Mouse (Mus musculus): Measurements from ENCODE around the gene Sh3bp5l. TPM values are rescaled to one million over a fixed set of nuclear protein-coding genes. Genes with fewer than 3 reads are reported as not detected.

Gene Sh3bp5l
- polyA plus RNA-seq, 1 experiment from 2014 or later = 34.6 TPM

- H3K4me3 ChIP-seq = no peak overlapping the region
- no peaks in the 10 kb centered on the region for H3K4me1 ChIP-seq
- no peak overlapping the region for H3K4me2 ChIP-seq
- H3K27ac ChIP-seq = no peak overlapping the region
- H3K27me3 ChIP-seq = no peaks in the 10 kb centered on the region
- H3K36me3 ChIP-seq = no peaks in the 10 kb centered on the region
- WGBS = 92% methylated on average over 6 of the region's 6 CpGs
- ATAC-seq (ENCODE audit: insufficient number of reproducible peaks, insufficient read depth, low FRiP score, low TSS enrichment, low read depth) = no peak
- H3K9ac ChIP-seq = no peak overlapping the region
- H3K9me3 ChIP-seq = no peaks in the 10 kb centered on the region
Observed at GRCm38 (mm10) chr11:58382471-58382870, 51.9 kb downstream of the Sh3bp5l start.

Other genes starting within 250 kb of the Sh3bp5l start
- gene Gm12248, start 237.6 kb upstream of the Sh3bp5l start, polyA plus RNA-seq (2015; fragmentation: Nextera tagmentation; extraction: Ambion mirVana) = 0.29 TPM in 1 of 2 replicates, not detected in the other
- gene Cnot8, start 226.6 kb upstream of the Sh3bp5l start, polyA plus RNA-seq (2015; fragmentation: Nextera tagmentation; extraction: Ambion mirVana) = 100.0 and 104 TPM in 2 replicates
- 25.0 and 26.1 TPM in 2 replicates for gene Gemin5, start 162.2 kb upstream of the Sh3bp5l start, polyA plus RNA-seq (2015; fragmentation: Nextera tagmentation; extraction: Ambion mirVana)
- gene Mrpl22, start 159.1 kb upstream of the Sh3bp5l start, polyA plus RNA-seq (2015; fragmentation: Nextera tagmentation; extraction: Ambion mirVana) = 135 and 138 TPM in 2 replicates
- 3.1 and 3.4 TPM in 2 replicates for gene Igtp, start 131.2 kb upstream of the Sh3bp5l start, polyA plus RNA-seq (2015; fragmentation: Nextera tagmentation; extraction: Ambion mirVana)
- 1.5 and 1.8 TPM in 2 replicates for gene Irgm2, start 131.1 kb upstream of the Sh3bp5l start, polyA plus RNA-seq (2015; fragmentation: Nextera tagmentation; extraction: Ambion mirVana)
- not detected in 2 replicates for gene 4930438A08Rik, start 55.9 kb upstream of the Sh3bp5l start, polyA plus RNA-seq (2015; fragmentation: Nextera tagmentation; extraction: Ambion mirVana)
- gene Zfp692, start 23.7 kb upstream of the Sh3bp5l start, polyA plus RNA-seq (2015; fragmentation: Nextera tagmentation; extraction: Ambion mirVana) = 30.6 and 31.4 TPM in 2 replicates
- gene Zfp672, start 385 bp upstream of the Sh3bp5l start, polyA plus RNA-seq (2015; fragmentation: Nextera tagmentation; extraction: Ambion mirVana) = 41.2 and 41.9 TPM in 2 replicates
- gene Lypd8, start 48.3 kb downstream of the Sh3bp5l start, polyA plus RNA-seq (2015; fragmentation: Nextera tagmentation; extraction: Ambion mirVana) = 1.3 TPM in 1 of 2 replicates, not detected in the other
- gene 1810065E05Rik, start 90.4 kb downstream of the Sh3bp5l start, polyA plus RNA-seq (2015; fragmentation: Nextera tagmentation; extraction: Ambion mirVana) = not detected in 2 replicates
- gene Gm12253, start 101.8 kb downstream of the Sh3bp5l start, polyA plus RNA-seq (2015; fragmentation: Nextera tagmentation; extraction: Ambion mirVana) = not detected in 2 replicates
- not detected in 2 replicates for gene Lypd9, start 122.2 kb downstream of the Sh3bp5l start, polyA plus RNA-seq (2015; fragmentation: Nextera tagmentation; extraction: Ambion mirVana)
- gene Olfr30, start 131.5 kb downstream of the Sh3bp5l start, polyA plus RNA-seq (2015; fragmentation: Nextera tagmentation; extraction: Ambion mirVana) = 0.14 TPM in 1 of 2 replicates, not detected in the other
- not detected in 2 replicates for gene Olfr332, start 161.8 kb downstream of the Sh3bp5l start, polyA plus RNA-seq (2015; fragmentation: Nextera tagmentation; extraction: Ambion mirVana)
- not detected in 2 replicates for gene Olfr331, start 171.8 kb downstream of the Sh3bp5l start, polyA plus RNA-seq (2015; fragmentation: Nextera tagmentation; extraction: Ambion mirVana)
- 0.54 TPM in 1 of 2 replicates, not detected in the other for gene Olfr330, start 204.1 kb downstream of the Sh3bp5l start, polyA plus RNA-seq (2015; fragmentation: Nextera tagmentation; extraction: Ambion mirVana)
- gene Olfr329-ps, start 215.7 kb downstream of the Sh3bp5l start, polyA plus RNA-seq (2015; fragmentation: Nextera tagmentation; extraction: Ambion mirVana) = not detected in 2 replicates
- gene Olfr328, start 224.9 kb downstream of the Sh3bp5l start, polyA plus RNA-seq (2015; fragmentation: Nextera tagmentation; extraction: Ambion mirVana) = 0.10 TPM in 1 of 2 replicates, not detected in the other
- not detected in 2 replicates for gene Olfr224, start 239.8 kb downstream of the Sh3bp5l start, polyA plus RNA-seq (2015; fragmentation: Nextera tagmentation; extraction: Ambion mirVana)
- gene Olfr325, start 247.0 kb downstream of the Sh3bp5l start, polyA plus RNA-seq (2015; fragmentation: Nextera tagmentation; extraction: Ambion mirVana) = not detected in 2 replicates